ENCODE assay signal across 9 mouse cellular contexts in genomic region chr1:126152217-126152616, GRCm38 (mm10).
A peak's percentile ranks its signal among the peaks of the same experiment; 100 is the strongest.
DNase-seq lines count a peak whose midpoint lies in the region; ATAC-seq and TF ChIP-seq lines count a peak whose summit lies in the region.
"Had no signal": no experiment of that assay in that cellular context is flagged by ENCODE, and none has a peak within 500 bp of the region (broad histone marks: within the 10 kb centered on the region; RNA-seq: fewer than 3 reads in every experiment).

No protein-coding gene starts in this region.

- no peak overlapping the region for H3K4me3 ChIP-seq in intestine, postnatal 0 days (ENCODE audit: low read depth, low read length)
- no peak overlapping the region for H3K4me3 ChIP-seq in intestine, embryonic 16.5 days (ENCODE audit: low read length)
- H3K4me3 ChIP-seq in embryonic facial prominence, embryonic 10.5 days = no peak overlapping the region

- WGBS in intestine, postnatal 0 days = 87% methylated on average over 6 of the region's 6 CpGs
- WGBS in intestine, embryonic 16.5 days = 86% methylated on average over 6 of the region's 6 CpGs
- WGBS in embryonic facial prominence, embryonic 10.5 days = 88% methylated on average over 6 of the region's 6 CpGs

- DNase-seq in cerebellum, adult 9-11 months = peak; percentile 14
- DNase-seq in layer of hippocampus, adult 8-10 months (ENCODE audit: low spot score in 2 of 2) = peak; percentile 16 to 29
- DNase-seq in lung, postnatal 4 days = peak; percentile 14 to 27
- no peak for DNase-seq in embryonic facial prominence, embryonic 10.5 days (ENCODE audit: low spot score)
- DNase-seq in heart, postnatal 4 days = no peak
- DNase-seq: liver, postnatal 0 days; thymus, postnatal 4 days had no signal

- H3K27me3 ChIP-seq in intestine, postnatal 0 days (replicated peaks; ENCODE audit: control insufficient read depth, insufficient read depth, low read length) = no peaks in the 10 kb centered on the region
- H3K27me3 ChIP-seq in intestine, embryonic 16.5 days (replicated peaks; ENCODE audit: control insufficient read depth, insufficient read depth, low read length) = no peaks in the 10 kb centered on the region
- no peaks in the 10 kb centered on the region for H3K27me3 ChIP-seq in embryonic facial prominence, embryonic 10.5 days (replicated peaks; ENCODE audit: low read depth, poor library complexity, severe bottlenecking)

- no peaks in the 10 kb centered on the region for H3K4me1 ChIP-seq in intestine, postnatal 0 days (replicated peaks; ENCODE audit: control insufficient read depth, insufficient read depth, low read length)
- H3K4me1 ChIP-seq in intestine, embryonic 16.5 days (ENCODE audit: control insufficient read depth, insufficient read depth, low read length) = no peaks in the 10 kb centered on the region
- H3K4me1 ChIP-seq in embryonic facial prominence, embryonic 10.5 days = no peaks in the 10 kb centered on the region

- H3K4me2 ChIP-seq in intestine, postnatal 0 days (replicated peaks; ENCODE audit: low read depth) = no peak overlapping the region
- no peak overlapping the region for H3K4me2 ChIP-seq in intestine, embryonic 16.5 days (ENCODE audit: low read depth, low read length)

- no peak for ATAC-seq in intestine, postnatal 0 days
- ATAC-seq in intestine, embryonic 16.5 days = no peak
- ATAC-seq: liver, postnatal 0 days had no signal

- H3K36me3 ChIP-seq in intestine, postnatal 0 days (ENCODE audit: control insufficient read depth, insufficient read depth) = no peaks in the 10 kb centered on the region
- no peaks in the 10 kb centered on the region for H3K36me3 ChIP-seq in intestine, embryonic 16.5 days (ENCODE audit: control insufficient read depth, insufficient read depth, low read length)
- H3K36me3 ChIP-seq in embryonic facial prominence, embryonic 10.5 days (replicated peaks) = no peaks in the 10 kb centered on the region

- H3K9me3 ChIP-seq in intestine, postnatal 0 days (ENCODE audit: control insufficient read depth) = no peaks in the 10 kb centered on the region
- H3K9me3 ChIP-seq in intestine, embryonic 16.5 days (ENCODE audit: control insufficient read depth, low read length) = no peaks in the 10 kb centered on the region
- no peaks in the 10 kb centered on the region for H3K9me3 ChIP-seq in embryonic facial prominence, embryonic 10.5 days

- H3K27ac ChIP-seq in intestine, postnatal 0 days (ENCODE audit: low read depth, low read length) = no peak overlapping the region
- H3K27ac ChIP-seq in intestine, embryonic 16.5 days (ENCODE audit: low read length) = no peak overlapping the region
- H3K27ac ChIP-seq in embryonic facial prominence, embryonic 10.5 days (replicated peaks) = no peak overlapping the region

- H3K9ac ChIP-seq in intestine, postnatal 0 days (ENCODE audit: low read depth, low read length) = no peak overlapping the region
- H3K9ac ChIP-seq in intestine, embryonic 16.5 days (ENCODE audit: low read depth, low read length) = no peak overlapping the region
- H3K9ac ChIP-seq: liver, postnatal 0 days had no signal

- TF ChIP-seq CTCF in intestine, postnatal 0 days (IDR thresholded peaks at IDR 0.05; ENCODE audit: low read depth) = 0 out of 2 replicates have a peak, but pooled peaks have one; percentile 7

Comparison
In these comparisons a context has a peak if more than half of its experiments do, and no peak if none do; other contexts are left out.
1. DNase-seq: peak in cerebellum, adult 9-11 months (single experiment), layer of hippocampus, adult 8-10 months (2 of 2) and lung, postnatal 4 days (2 of 2); none in embryonic facial prominence, embryonic 10.5 days (single experiment) and heart, postnatal 4 days (single experiment).